9 mouse cellular contexts compared by ENCODE assay signal in genomic region chrX:60892098-60892800, GRCm38 (mm10). TPM values are rescaled to one million over a fixed set of nuclear protein-coding genes. Genes with fewer than 3 reads are reported as not detected.
DNase-seq lines count a peak whose midpoint lies in the region; ATAC-seq and TF ChIP-seq lines count a peak whose summit lies in the region.
"Had no signal": no experiment of that assay in that cellular context is flagged by ENCODE, and none has a peak within 500 bp of the region (broad histone marks: within the 10 kb centered on the region; RNA-seq: fewer than 3 reads in every experiment).

No protein-coding gene starts in this region.

- DNase-seq in gastrocnemius, adult 2 months: peak; percentile 20
- DNase-seq in gastrocnemius, postnatal 14 days: no peak
- DNase-seq in right cerebral cortex, postnatal 14 days: peak; percentile 37
- DNase-seq in right cerebral cortex, adult 2 months (ENCODE audit: low spot score in 2 of 2): no peak
- peak; percentile 37 for DNase-seq in right cerebral cortex, postnatal 4 days
- no peak for DNase-seq in natural killer cell, adult 2 months (ENCODE audit: low spot score in 2 of 2)

- no peaks in the 10 kb centered on the region for H3K36me3 ChIP-seq in forebrain, embryonic 16.5 days (ENCODE audit: control insufficient read depth, insufficient read depth)
- H3K36me3 ChIP-seq in limb, embryonic 13.5 days: no peaks in the 10 kb centered on the region
- H3K36me3 ChIP-seq: G1E had no signal

- H3K9ac ChIP-seq in forebrain, embryonic 16.5 days (replicated peaks; ENCODE audit: low read depth, low read length): peak overlapping the region; percentile 61
- peak overlapping the region; percentile 39; the same call in 1 of the 2 replicates for H3K9ac ChIP-seq in limb, embryonic 13.5 days

- peaks cover 21% of the 10 kb centered on the region for H3K4me1 ChIP-seq in forebrain, embryonic 16.5 days (replicated peaks; ENCODE audit: control insufficient read depth, insufficient read depth, low read length)
- peaks cover 9% of the 10 kb centered on the region; the same call in 1 of the 2 replicates for H3K4me1 ChIP-seq in limb, embryonic 13.5 days

- H3K27me3 ChIP-seq in forebrain, embryonic 16.5 days (replicated peaks; ENCODE audit: control insufficient read depth, insufficient read depth, low read length): no peaks in the 10 kb centered on the region; the same call in 1 of the 2 replicates
- H3K27me3 ChIP-seq in limb, embryonic 13.5 days: peaks cover 92% of the 10 kb centered on the region

- H3K27ac ChIP-seq in gastrocnemius, adult 2 months: no peak overlapping the region
- H3K27ac ChIP-seq in forebrain, embryonic 16.5 days (ENCODE audit: low read length): no peak overlapping the region
- no peak overlapping the region for H3K27ac ChIP-seq in limb, embryonic 13.5 days

- H3K4me3 ChIP-seq in gastrocnemius, adult 2 months: peak overlapping the region; percentile 65
- H3K4me3 ChIP-seq in forebrain, embryonic 16.5 days (replicated peaks; ENCODE audit: low read length): peak overlapping the region; percentile 59
- peak overlapping the region; percentile 48 for H3K4me3 ChIP-seq in limb, embryonic 13.5 days

- intact Hi-C loops in gastrocnemius, adult 2 months (cut with DNase I): no loop called here
- intact Hi-C loops in gastrocnemius, postnatal 14 days (cut with DNase I; ENCODE audit: low total_unique reads): no loop called here

- ATAC-seq in forebrain, embryonic 16.5 days: peak; percentile 63
- ATAC-seq in limb, embryonic 13.5 days (ENCODE audit: low FRiP score, low read depth): peak; percentile 78; the same call in 1 of the 2 replicates

- H3K9me3 ChIP-seq in forebrain, embryonic 16.5 days (ENCODE audit: control insufficient read depth, low read length): no peaks in the 10 kb centered on the region
- H3K9me3 ChIP-seq in limb, embryonic 13.5 days: no peaks in the 10 kb centered on the region

- H3K4me2 ChIP-seq in forebrain, embryonic 16.5 days (ENCODE audit: low read length): peak overlapping the region; percentile 69
- peak overlapping the region; percentile 71 for H3K4me2 ChIP-seq in limb, embryonic 13.5 days (replicated peaks)

- WGBS in forebrain, embryonic 16.5 days: 38% methylated on average over 40 of the region's 102 CpGs
- 17% methylated on average over 34 of the region's 102 CpGs for WGBS in limb, embryonic 13.5 days

- TF ChIP-seq CTCF in gastrocnemius, adult 2 months (IDR thresholded peaks at IDR 0.05): no peak

RNA-seq across cellular contexts. Expression of gene Sox3, which starts 1.0 kb away (rescaled TPM):
- total RNA-seq in gastrocnemius, adult 2 months (2021): not detected
- total RNA-seq in gastrocnemius, postnatal 14 days (2021): not detected
- 1.9 and 2.4 TPM in 2 replicates for polyA plus RNA-seq in forebrain, embryonic 16.5 days (2015; fragmentation: Nextera tagmentation; extraction: Ambion mirVana)
- polyA plus RNA-seq in limb, embryonic 13.5 days (2015; fragmentation: Nextera tagmentation; extraction: Ambion mirVana): not detected in 2 replicates
- total RNA-seq: G1E had no signal
- polyA plus RNA-seq: G1E had no signal

Comparison
In these comparisons a context has a peak if more than half of its experiments do, and no peak if none do; other contexts are left out.
1. DNase-seq: peak in gastrocnemius, adult 2 months (single experiment), right cerebral cortex, postnatal 14 days (single experiment) and right cerebral cortex, postnatal 4 days (single experiment); none in gastrocnemius, postnatal 14 days (single experiment), right cerebral cortex, adult 2 months (0 of 2) and natural killer cell, adult 2 months (0 of 2).
2. Peak in every context shown above with its lines, with median percentiles within 50 percentile points of each other: H3K4me3 ChIP-seq.